Comparison of ENCODE assay signal across 13 mouse cellular contexts in genomic region chr19:53041133-53041510, GRCm38 (mm10). TPM values are rescaled to one million over a fixed set of nuclear protein-coding genes. Genes with fewer than 3 reads are reported as not detected.
DNase-seq lines count a peak whose midpoint lies in the region; ATAC-seq and TF ChIP-seq lines count a peak whose summit lies in the region.
"Had no signal": no experiment of that assay in that cellular context is flagged by ENCODE, and none has a peak within 500 bp of the region (broad histone marks: within the 10 kb centered on the region; RNA-seq: fewer than 3 reads in every experiment).

No protein-coding gene starts in this region.

- H3K36me3 ChIP-seq in heart, adult 2 months (ENCODE audit: control insufficient read depth, insufficient read depth, low read length): no peaks in the 10 kb centered on the region
- H3K36me3 ChIP-seq in heart, embryonic 11.5 days (ENCODE audit: control insufficient read depth, insufficient read depth, low read length): no peaks in the 10 kb centered on the region
- H3K36me3 ChIP-seq in lung, postnatal 0 days (ENCODE audit: insufficient read depth, low read length): no peaks in the 10 kb centered on the region
- H3K36me3 ChIP-seq in forebrain, postnatal 0 days (ENCODE audit: insufficient read depth): no peaks in the 10 kb centered on the region
- H3K36me3 ChIP-seq: forebrain, embryonic 15.5 days; hindbrain, embryonic 12.5 days; midbrain, embryonic 15.5 days had no signal

- H3K4me3 ChIP-seq in heart, adult 2 months: no peak overlapping the region
- H3K4me3 ChIP-seq in heart, embryonic 11.5 days (ENCODE audit: low read depth, low read length): no peak overlapping the region
- no peak overlapping the region for H3K4me3 ChIP-seq in lung, postnatal 0 days (ENCODE audit: low read depth, low read length)
- H3K4me3 ChIP-seq in forebrain, postnatal 0 days (ENCODE audit: low read depth, low read length): no peak overlapping the region
- H3K4me3 ChIP-seq: forebrain, embryonic 15.5 days; heart, embryonic 13.5 days; hindbrain, embryonic 12.5 days; midbrain, embryonic 15.5 days had no signal

- H3K4me1 ChIP-seq in heart, adult 2 months (ENCODE audit: control insufficient read depth, insufficient read depth, low read length): peaks cover 20% of the 10 kb centered on the region
- H3K4me1 ChIP-seq in heart, embryonic 11.5 days (ENCODE audit: control insufficient read depth, insufficient read depth, low read length): peaks cover 24% of the 10 kb centered on the region
- peaks cover 28% of the 10 kb centered on the region; the same call in 1 of the 2 replicates for H3K4me1 ChIP-seq in lung, postnatal 0 days (ENCODE audit: insufficient read depth, low read depth, low read length)
- H3K4me1 ChIP-seq in forebrain, postnatal 0 days (ENCODE audit: insufficient read depth): peaks cover 10% of the 10 kb centered on the region

- intact Hi-C loops in heart, adult 2 months (cut with DNase I): no loop called here

- no peak for TF ChIP-seq POLR2A in heart, adult 2 months (IDR thresholded peaks at IDR 0.05; ENCODE audit: insufficient read depth, low read depth, low read length)

- H3K4me2 ChIP-seq in heart, embryonic 11.5 days: no peak overlapping the region
- peak overlapping the region; percentile 29 for H3K4me2 ChIP-seq in lung, postnatal 0 days (replicated peaks; ENCODE audit: low read depth, low read length)
- H3K4me2 ChIP-seq in forebrain, postnatal 0 days (ENCODE audit: low read depth): no peak overlapping the region
- H3K4me2 ChIP-seq: forebrain, embryonic 15.5 days; heart, embryonic 13.5 days; hindbrain, embryonic 12.5 days; midbrain, embryonic 15.5 days had no signal

- H3K27ac ChIP-seq in heart, adult 2 months: peak overlapping the region; percentile 27; the same call in 1 of the 2 replicates
- H3K27ac ChIP-seq in heart, embryonic 11.5 days (ENCODE audit: low read depth, low read length): no peak overlapping the region
- peak overlapping the region; percentile 72 for H3K27ac ChIP-seq in lung, postnatal 0 days (ENCODE audit: low read length)
- H3K27ac ChIP-seq in forebrain, postnatal 0 days (ENCODE audit: low read depth, low read length): no peak overlapping the region
- H3K27ac ChIP-seq: forebrain, embryonic 15.5 days; heart, embryonic 13.5 days; hindbrain, embryonic 12.5 days; midbrain, embryonic 15.5 days had no signal

- ATAC-seq in heart, embryonic 11.5 days (replicated peaks; ENCODE audit: insufficient number of reproducible peaks, low FRiP score, low TSS enrichment): no peak
- ATAC-seq in lung, postnatal 0 days: no peak
- no peak for ATAC-seq in forebrain, postnatal 0 days
- ATAC-seq: forebrain, embryonic 15.5 days; midbrain, embryonic 15.5 days had no signal

- 43% methylated on average over 5 of the region's 5 CpGs for WGBS in heart, adult 2 months
- 74% methylated on average over 5 of the region's 5 CpGs for WGBS in heart, embryonic 11.5 days (ENCODE audit: insufficient replicate concordance)
- 45% methylated on average over 5 of the region's 5 CpGs for WGBS in lung, postnatal 0 days
- WGBS in forebrain, postnatal 0 days: 59% methylated on average over 5 of the region's 5 CpGs

- TF ChIP-seq CTCF in heart, adult 2 months (IDR thresholded peaks at IDR 0.05): no peak
- TF ChIP-seq CTCF in lung, postnatal 0 days (IDR thresholded peaks at IDR 0.05): no peak
- TF ChIP-seq CTCF in forebrain, postnatal 0 days (IDR thresholded peaks at IDR 0.05; ENCODE audit: low read depth): no peak

- no peaks in the 10 kb centered on the region for H3K27me3 ChIP-seq in heart, adult 2 months (ENCODE audit: control insufficient read depth, insufficient read depth, low read length)
- no peaks in the 10 kb centered on the region for H3K27me3 ChIP-seq in heart, embryonic 11.5 days (ENCODE audit: control insufficient read depth, insufficient read depth, low read length)
- no peaks in the 10 kb centered on the region for H3K27me3 ChIP-seq in lung, postnatal 0 days (replicated peaks; ENCODE audit: insufficient read depth, low read length)
- H3K27me3 ChIP-seq in forebrain, postnatal 0 days (ENCODE audit: insufficient read depth, low read length): no peaks in the 10 kb centered on the region
- H3K27me3 ChIP-seq: forebrain, embryonic 15.5 days; heart, embryonic 13.5 days; hindbrain, embryonic 12.5 days; midbrain, embryonic 15.5 days had no signal

- TF ChIP-seq EP300 in heart, adult 2 months (IDR thresholded peaks at IDR 0.05; ENCODE audit: insufficient read depth, low read depth, low read length): no peak
- 0 out of 2 replicates have a peak, but pooled peaks have one; percentile 13 for TF ChIP-seq EP300 in lung, postnatal 0 days (IDR thresholded peaks at IDR 0.05)

- no peak overlapping the region for H3K9ac ChIP-seq in heart, adult 2 months (ENCODE audit: low read depth, low read length)
- no peak overlapping the region for H3K9ac ChIP-seq in heart, embryonic 11.5 days (ENCODE audit: low read depth, low read length)
- H3K9ac ChIP-seq in lung, postnatal 0 days (replicated peaks; ENCODE audit: low read depth): no peak overlapping the region
- no peak overlapping the region for H3K9ac ChIP-seq in forebrain, postnatal 0 days
- H3K9ac ChIP-seq: forebrain, embryonic 15.5 days; heart, embryonic 13.5 days; hindbrain, embryonic 12.5 days; midbrain, embryonic 15.5 days had no signal

- H3K79me2 ChIP-seq in heart, adult 2 months (replicated peaks; ENCODE audit: control insufficient read depth, insufficient read depth, low read length): peaks cover 3% of the 10 kb centered on the region; the same call in 1 of the 2 replicates

- H3K9me3 ChIP-seq in heart, embryonic 11.5 days (replicated peaks; ENCODE audit: control insufficient read depth, low read length): no peaks in the 10 kb centered on the region
- no peaks in the 10 kb centered on the region for H3K9me3 ChIP-seq in lung, postnatal 0 days (ENCODE audit: low read length)
- no peaks in the 10 kb centered on the region for H3K9me3 ChIP-seq in forebrain, postnatal 0 days (ENCODE audit: low read length)
- H3K9me3 ChIP-seq: forebrain, embryonic 15.5 days; heart, embryonic 13.5 days; hindbrain, embryonic 12.5 days; midbrain, embryonic 15.5 days had no signal

- no peak for DNase-seq in heart, adult 2 months
- peak; percentile 26 for DNase-seq in lung, postnatal 0 days (ENCODE audit: low spot score)
- no peak for DNase-seq in lung, postnatal 4 days
- peak; percentile 65 for DNase-seq in brain, adult 2 months (ENCODE audit: low read depth, low spot score)
- no peak for DNase-seq in embryo, embryonic 10.5 days (ENCODE audit: low spot score)
- no peak for DNase-seq in forebrain, postnatal 0 days
- DNase-seq: kidney, postnatal 14 days; lung, adult 2 months had no signal

RNA-seq across cellular contexts. Expression of gene Xpnpep1, which starts 1.1 kb away (rescaled TPM):
- 10 to 100 TPM; 59.8 to 70.1 TPM for total RNA-seq in heart, adult 2 months (2021)
- 49.8 and 71.9 TPM in 2 replicates for polyA plus RNA-seq in heart, adult 2 months (2012; rRNA removed)
- polyA plus RNA-seq in heart, embryonic 11.5 days (2014; fragmentation: Nextera tagmentation; extraction: Ambion mirVana): 180 and 211 TPM in 2 replicates
- polyA plus RNA-seq in lung, postnatal 0 days (2015; fragmentation: Nextera tagmentation; extraction: Ambion mirVana): 109 and 112 TPM in 2 replicates
- total RNA-seq in forebrain, postnatal 0 days (2014; rRNA removed): 93.3 and 103 TPM in 2 replicates
- 138 and 141 TPM in 2 replicates for polyA plus RNA-seq in forebrain, postnatal 0 days (2015; fragmentation: Nextera tagmentation; extraction: Ambion mirVana)

Comparison
In these comparisons a context has a peak if more than half of its experiments do, and no peak if none do; other contexts are left out.
1. DNase-seq: peak in lung, postnatal 0 days (single experiment) and brain, adult 2 months (single experiment); none in heart, adult 2 months (0 of 2), lung, postnatal 4 days (0 of 2), embryo, embryonic 10.5 days (single experiment) and forebrain, postnatal 0 days (single experiment).
2. H3K27ac ChIP-seq: peak in heart, adult 2 months (single experiment) and lung, postnatal 0 days (single experiment); none in heart, embryonic 11.5 days (single experiment) and forebrain, postnatal 0 days (single experiment).